Mouse (Mus musculus) embryonic fibroblast, embryonic 13.5 days (primary cell): Measurements from ENCODE around the gene Tecta.

Experiments used
- CTCF ChIP-seq: IDR thresholded peaks from 2 replicates; pipeline ENCODE4 v1.5.1; 2011; ENCODE audit warnings: mild to moderate bottlenecking, control low read depth, low read length, moderate library complexity, borderline replicate concordance; ENCODE audit not compliant: insufficient read depth
- POLR2A ChIP-seq: IDR thresholded peaks from 2 replicates; pipeline ENCODE4 v1.6.1; 2011; ENCODE audit warnings: low read depth, mild to moderate bottlenecking, control low read depth, low read length, moderate library complexity

DNA sequence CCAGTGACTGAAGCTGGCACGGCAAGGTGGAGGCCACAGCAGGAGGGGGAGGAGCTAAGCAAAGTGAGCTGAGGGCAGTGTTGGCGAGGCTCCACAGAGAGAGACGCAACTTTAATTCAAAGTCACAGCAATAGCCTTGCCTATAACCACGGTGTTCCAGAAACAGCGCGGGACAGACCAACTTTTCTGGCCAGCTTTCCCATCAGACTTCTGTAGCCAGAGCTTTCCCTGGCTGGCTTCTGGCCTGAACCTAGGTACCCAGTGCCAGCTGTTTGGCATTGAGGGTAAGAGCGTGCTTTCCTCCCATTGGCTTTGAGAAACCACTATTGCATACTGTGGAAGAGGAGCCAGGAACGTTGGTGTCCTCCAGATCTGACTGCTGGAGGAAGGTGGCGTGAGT, 70.0 kb downstream of the Tecta start:
- TF ChIP-seq POLR2A (no peak), CTCF (no peak)
